In the genomic region with DNA sequence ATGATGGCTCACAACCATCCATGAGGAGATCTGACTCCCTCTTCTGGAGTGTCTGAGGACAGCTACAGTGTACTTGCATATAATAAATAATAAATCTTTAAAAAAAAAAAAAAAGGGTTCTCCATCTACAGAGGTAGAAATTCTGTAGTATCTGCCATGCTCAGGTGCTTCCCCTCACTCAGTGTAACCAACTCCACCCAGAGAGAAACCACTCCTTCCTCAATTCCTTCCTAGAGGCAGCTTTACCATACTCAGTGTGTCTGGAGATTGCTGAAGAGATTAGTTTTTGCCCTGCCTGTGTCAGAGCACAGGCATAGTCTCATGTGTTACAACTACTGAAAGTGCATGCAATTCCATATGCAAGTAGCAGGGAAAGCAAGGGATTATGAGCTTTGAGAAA, we compare ENCODE assay signal across 26 mouse cellular contexts.
"Had no signal": no experiment of that assay in that cellular context is flagged by ENCODE, and none has a peak within 500 bp of the region (broad histone marks: within the 10 kb centered on the region; RNA-seq: fewer than 3 reads in every experiment).

No protein-coding gene starts in this region.

- H3K9ac ChIP-seq: heart, embryonic 12.5 days; hindbrain, embryonic 12.5 days; hindbrain, embryonic 14.5 days; intestine, embryonic 15.5 days; limb, embryonic 12.5 days; liver, embryonic 13.5 days; liver, embryonic 15.5 days had no signal

- H3K27me3 ChIP-seq: heart, embryonic 12.5 days; hindbrain, embryonic 12.5 days; intestine, embryonic 15.5 days; limb, embryonic 12.5 days; liver, embryonic 13.5 days; liver, embryonic 15.5 days had no signal

- ATAC-seq: hindbrain, embryonic 16.5 days; inflammation-experienced regulatory T-cells, adult 6 months; intestine, embryonic 15.5 days; intestine, postnatal 0 days had no signal

- H3K27ac ChIP-seq: heart, embryonic 10.5 days; hindbrain, embryonic 10.5 days; hindbrain, embryonic 12.5 days; hindbrain, embryonic 14.5 days; intestine, embryonic 15.5 days; layer of hippocampus, adult 2 months; left cerebral cortex, adult 2 months; limb, embryonic 10.5 days; limb, embryonic 12.5 days; liver, embryonic 13.5 days; liver, embryonic 15.5 days had no signal

- H3K4me1 ChIP-seq: heart, embryonic 10.5 days; heart, embryonic 12.5 days; hindbrain, embryonic 10.5 days; hindbrain, embryonic 12.5 days; intestine, embryonic 15.5 days; limb, embryonic 10.5 days; limb, embryonic 12.5 days; liver, embryonic 13.5 days; liver, embryonic 15.5 days had no signal

- H3K4me3 ChIP-seq: heart, embryonic 10.5 days; heart, embryonic 12.5 days; hindbrain, embryonic 10.5 days; hindbrain, embryonic 12.5 days; intestine, embryonic 15.5 days; layer of hippocampus, adult 2 months; left cerebral cortex, adult 2 months; limb, embryonic 10.5 days; limb, embryonic 12.5 days; liver, embryonic 13.5 days; liver, embryonic 15.5 days had no signal

- DNase-seq: gastrocnemius, postnatal 14 days; heart, adult 18-20 months; heart, postnatal 10 days; heart, postnatal 4 days; kidney, adult 18-20 months; kidney, adult 8-10 months; kidney, postnatal 10 days; kidney, postnatal 25 days; kidney, postnatal 4 days; liver; liver, embryonic 13.5 days had no signal

- H3K9me3 ChIP-seq: heart, embryonic 10.5 days; heart, embryonic 12.5 days; hindbrain, embryonic 10.5 days; hindbrain, embryonic 12.5 days; intestine, embryonic 15.5 days; limb, embryonic 10.5 days; limb, embryonic 12.5 days; liver, embryonic 13.5 days; liver, embryonic 15.5 days had no signal

- H3K4me2 ChIP-seq: heart, embryonic 12.5 days; hindbrain, embryonic 12.5 days; hindbrain, embryonic 14.5 days; intestine, embryonic 15.5 days; limb, embryonic 12.5 days; liver, embryonic 11.5 days; liver, embryonic 13.5 days; liver, embryonic 15.5 days had no signal
